Mouse (Mus musculus): ENCODE measurements around the gene Epha1. TPM values are rescaled to one million over a fixed set of nuclear protein-coding genes. Genes with fewer than 3 reads are reported as not detected.

Gene Epha1
- polyA plus RNA-seq (2014; fragmentation: Nextera tagmentation; extraction: Ambion mirVana), result 3.8 and 4.3 TPM in 2 replicates

DNA sequence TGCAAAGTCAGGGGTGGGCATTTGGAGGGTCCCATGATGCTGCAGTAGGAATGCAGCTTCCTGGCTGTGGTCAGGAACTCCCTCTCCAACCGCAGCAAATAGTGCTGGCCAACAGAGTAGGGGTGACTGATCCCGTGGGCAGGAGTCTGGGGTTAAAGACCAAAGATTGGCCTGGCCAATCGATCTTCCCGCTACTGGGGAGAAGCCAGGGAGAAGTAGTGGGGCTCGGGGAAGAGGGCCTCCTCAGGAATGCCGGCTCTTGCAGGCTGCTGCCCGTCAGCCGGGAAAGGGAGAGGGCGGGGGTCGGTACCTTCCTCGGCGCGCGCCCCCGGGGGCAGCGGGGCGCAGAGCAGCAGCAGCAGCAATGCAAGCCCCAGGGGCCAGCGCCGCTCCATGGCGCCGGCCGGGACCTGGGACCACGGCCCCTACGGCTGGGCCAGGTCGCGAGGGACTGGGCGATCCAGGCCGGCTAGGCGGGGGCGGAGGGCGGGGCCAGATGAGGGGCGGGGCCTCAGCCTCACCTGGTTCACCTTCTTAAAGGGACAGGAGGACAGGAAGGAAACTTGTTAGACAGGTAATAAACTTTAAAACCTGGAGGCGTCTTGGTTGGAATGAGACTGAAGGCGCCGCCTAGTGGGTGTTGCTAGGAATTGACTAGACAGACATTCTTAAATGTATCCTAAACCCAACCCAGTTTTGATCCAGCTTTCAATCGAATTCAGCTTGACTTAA, at the start of gene Epha1:
Gene Epha1 (minus strand): TSS at position 453 of the 732 bp plus-strand sequence.
- no peaks in the 10 kb centered on the region for H3K9me3 ChIP-seq (ENCODE audit: control insufficient read depth, low read length)
- 3% methylated on average over 23 of the region's 36 CpGs for WGBS
- DNase-seq (ENCODE audit: low spot score), result peak; percentile 89
- H3K27me3 ChIP-seq (replicated peaks; ENCODE audit: control insufficient read depth, insufficient read depth, low read length), result no peaks in the 10 kb centered on the region
- ATAC-seq (ENCODE audit: low read depth), result peak; percentile 82
- H3K4me3 ChIP-seq (ENCODE audit: low read depth, low read length), result peak within 1 kb of the TSS; percentile 61
- H3K27ac ChIP-seq (replicated peaks; ENCODE audit: low read depth, low read length), result peak within 1 kb of the TSS; percentile 15; the same call in 1 of the 2 replicates
- peak within 1 kb of the TSS; percentile 97 for H3K4me2 ChIP-seq (ENCODE audit: low read depth, low read length)
- H3K9ac ChIP-seq (ENCODE audit: low read depth, low read length), result peak within 1 kb of the TSS; percentile 69
- peaks cover 21% of the 10 kb centered on the region for H3K4me1 ChIP-seq (ENCODE audit: control insufficient read depth, insufficient read depth, low read length)
- H3K36me3 ChIP-seq (ENCODE audit: control insufficient read depth, insufficient read depth, low read length), result no peaks in the 10 kb centered on the region

DNA sequence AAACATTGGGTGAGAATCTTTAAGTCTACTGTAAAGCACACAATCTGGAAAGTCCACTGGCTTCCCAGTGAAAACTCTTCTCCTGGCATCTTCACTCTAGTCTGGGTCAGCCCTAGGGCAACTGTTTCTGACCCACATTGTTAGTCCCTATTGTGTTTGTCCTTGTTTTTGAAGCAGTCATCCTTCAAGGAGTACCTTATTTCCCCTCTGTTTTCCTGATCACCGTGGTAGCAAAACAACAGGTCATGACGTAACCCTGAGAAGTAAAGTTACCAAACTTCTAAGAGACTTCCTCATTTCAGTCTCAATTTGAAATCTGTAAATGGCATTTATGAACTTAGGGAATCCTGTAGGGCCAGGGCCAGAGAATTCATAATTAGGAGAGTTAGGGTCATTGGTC, 48.4 kb upstream of the Epha1 start:
- Histone ChIP-seq H3K9me3 (ENCODE audit: control insufficient read depth, low read length) (no peaks in the 10 kb centered on the region), H3K9ac (ENCODE audit: low read depth, low read length) (no peak overlapping the region), H3K27me3 (replicated peaks; ENCODE audit: control insufficient read depth, insufficient read depth, low read length) (no peaks in the 10 kb centered on the region), H3K27ac (replicated peaks; ENCODE audit: low read depth, low read length) (no peak overlapping the region), H3K36me3 (ENCODE audit: control insufficient read depth, insufficient read depth, low read length) (no peaks in the 10 kb centered on the region), H3K4me2 (ENCODE audit: low read depth, low read length) (no peak overlapping the region), H3K4me3 (ENCODE audit: low read depth, low read length) (no peak overlapping the region), H3K4me1 (ENCODE audit: control insufficient read depth, insufficient read depth, low read length) (no peaks in the 10 kb centered on the region)
- 63% methylated on average over 2 of the region's 2 CpGs for WGBS
- DNase-seq (ENCODE audit: low spot score), result no peak
- no peak for ATAC-seq (ENCODE audit: low read depth)

DNA sequence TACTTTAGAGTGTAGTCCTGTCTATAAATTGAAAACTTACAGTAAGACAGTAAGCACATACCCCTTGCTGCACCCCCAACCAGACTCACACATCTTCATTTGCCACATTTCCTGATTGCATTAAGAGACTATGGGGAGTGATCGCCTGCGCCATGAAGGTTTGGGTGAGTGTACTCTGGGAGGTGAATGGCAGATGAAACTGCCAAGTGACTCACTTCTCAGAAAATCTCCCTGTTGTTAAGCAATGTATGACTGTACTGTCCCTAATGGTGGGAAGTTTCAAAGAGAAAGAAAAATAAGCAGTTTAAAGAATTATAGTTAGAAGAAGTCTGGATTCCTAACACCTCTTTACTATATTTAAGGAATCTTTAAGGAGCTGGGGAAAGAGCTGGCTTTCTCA, 46.4 kb upstream of the Epha1 start:
- H3K4me3 ChIP-seq (ENCODE audit: low read depth, low read length), result no peak overlapping the region
- no peaks in the 10 kb centered on the region for H3K36me3 ChIP-seq (ENCODE audit: control insufficient read depth, insufficient read depth, low read length)
- no peak overlapping the region for H3K27ac ChIP-seq (replicated peaks; ENCODE audit: low read depth, low read length)
- no peaks in the 10 kb centered on the region for H3K9me3 ChIP-seq (ENCODE audit: control insufficient read depth, low read length)
- WGBS, result 83% methylated on average over 2 of the region's 2 CpGs
- no peak overlapping the region for H3K9ac ChIP-seq (ENCODE audit: low read depth, low read length)
- no peak overlapping the region for H3K4me2 ChIP-seq (ENCODE audit: low read depth, low read length)
- ATAC-seq (ENCODE audit: low read depth) (no peak), DNase-seq (ENCODE audit: low spot score) (no peak)
- no peaks in the 10 kb centered on the region for H3K4me1 ChIP-seq (ENCODE audit: control insufficient read depth, insufficient read depth, low read length)
- H3K27me3 ChIP-seq (replicated peaks; ENCODE audit: control insufficient read depth, insufficient read depth, low read length), result no peaks in the 10 kb centered on the region

GRCm38 (mm10) chr6:42405134-42405533, 32.1 kb upstream of the Epha1 start, which contains the start of gene Tas2r135:
Tas2r135 (plus strand) TSS chr6:42405434.
- no peak within 1 kb of the TSS for H3K9ac ChIP-seq (ENCODE audit: low read depth, low read length)
- H3K4me2 ChIP-seq (ENCODE audit: low read depth, low read length), result no peak within 1 kb of the TSS
- no peak within 1 kb of the TSS for H3K27ac ChIP-seq (replicated peaks; ENCODE audit: low read depth, low read length)
- 84% methylated on average over 2 of the region's 2 CpGs for WGBS
- no peak within 1 kb of the TSS for H3K4me3 ChIP-seq (ENCODE audit: low read depth, low read length)
- H3K9me3 ChIP-seq (ENCODE audit: control insufficient read depth, low read length), result no peaks in the 10 kb centered on the region
- H3K4me1 ChIP-seq (ENCODE audit: control insufficient read depth, insufficient read depth, low read length), result no peaks in the 10 kb centered on the region
- ATAC-seq (ENCODE audit: low read depth) (no peak), DNase-seq (ENCODE audit: low spot score) (no peak)
- H3K36me3 ChIP-seq (ENCODE audit: control insufficient read depth, insufficient read depth, low read length), result no peaks in the 10 kb centered on the region
- H3K27me3 ChIP-seq (replicated peaks; ENCODE audit: control insufficient read depth, insufficient read depth, low read length), result no peaks in the 10 kb centered on the region

DNA sequence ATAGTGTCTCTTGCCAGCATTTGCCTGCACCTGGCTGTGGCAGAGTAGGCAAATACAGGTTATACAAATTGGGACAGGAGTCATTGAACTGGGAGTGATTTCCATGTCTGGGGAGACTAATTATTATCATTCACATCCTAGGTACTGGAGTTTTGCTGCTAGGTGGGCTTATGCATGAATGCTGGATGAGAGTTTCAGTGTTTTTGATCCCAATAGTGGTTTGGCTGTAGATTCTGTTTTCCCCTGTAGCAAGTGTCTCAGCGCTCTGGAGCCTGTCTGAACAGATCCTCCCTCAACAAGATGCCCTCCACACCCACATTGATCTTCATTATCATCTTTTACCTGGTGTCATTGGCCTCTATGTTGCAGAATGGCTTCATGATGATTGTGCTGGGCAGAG, 26.9 kb upstream of the Epha1 start, which contains the start of gene Tas2r143:
Gene Tas2r143 (plus strand): TSS at position 301 of the 400 bp plus-strand sequence.
- H3K9ac ChIP-seq (ENCODE audit: low read depth, low read length), result no peak within 1 kb of the TSS
- ATAC-seq (ENCODE audit: low read depth) (no peak), DNase-seq (ENCODE audit: low spot score) (no peak)
- no peak within 1 kb of the TSS for H3K4me2 ChIP-seq (ENCODE audit: low read depth, low read length)
- no peaks in the 10 kb centered on the region for H3K9me3 ChIP-seq (ENCODE audit: control insufficient read depth, low read length)
- 0 out of 2 replicates have a peak, but pooled peaks cover 4% of the 10 kb centered on the region for H3K4me1 ChIP-seq (ENCODE audit: control insufficient read depth, insufficient read depth, low read length)
- H3K36me3 ChIP-seq (ENCODE audit: control insufficient read depth, insufficient read depth, low read length), result no peaks in the 10 kb centered on the region
- no peaks in the 10 kb centered on the region for H3K27me3 ChIP-seq (replicated peaks; ENCODE audit: control insufficient read depth, insufficient read depth, low read length)
- no peak within 1 kb of the TSS for H3K4me3 ChIP-seq (ENCODE audit: low read depth, low read length)
- WGBS, result 81% methylated on average over 1 of the region's 1 CpGs
- H3K27ac ChIP-seq (replicated peaks; ENCODE audit: low read depth, low read length), result no peak within 1 kb of the TSS

DNA sequence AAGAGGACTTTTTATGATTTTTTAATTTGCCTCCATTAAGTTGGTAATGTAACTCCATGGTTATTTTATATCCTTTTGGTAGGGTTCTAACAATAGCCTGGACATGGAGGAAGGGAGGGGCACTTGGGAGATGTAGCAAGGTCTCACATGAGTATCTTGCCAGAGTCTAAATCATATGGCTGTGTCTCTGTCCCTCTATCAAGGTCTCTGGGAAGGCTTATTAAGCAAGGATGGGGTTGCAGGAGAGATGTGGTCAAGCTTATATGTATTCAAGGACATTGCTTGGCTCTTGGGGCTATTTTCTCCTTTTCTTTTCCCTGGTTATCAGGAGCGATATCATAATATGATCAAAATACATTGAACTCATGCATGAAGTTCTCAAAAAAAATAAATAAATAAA, 25.9 kb upstream of the Epha1 start:
- Histone ChIP-seq H3K27ac (replicated peaks; ENCODE audit: low read depth, low read length) (no peak overlapping the region), H3K9ac (ENCODE audit: low read depth, low read length) (no peak overlapping the region), H3K27me3 (replicated peaks; ENCODE audit: control insufficient read depth, insufficient read depth, low read length) (no peaks in the 10 kb centered on the region), H3K4me3 (ENCODE audit: low read depth, low read length) (no peak overlapping the region), H3K4me2 (ENCODE audit: low read depth, low read length) (no peak overlapping the region), H3K9me3 (ENCODE audit: control insufficient read depth, low read length) (no peaks in the 10 kb centered on the region), H3K4me1 (ENCODE audit: control insufficient read depth, insufficient read depth, low read length) (0 out of 2 replicates have a peak, but pooled peaks cover 4% of the 10 kb centered on the region), H3K36me3 (ENCODE audit: control insufficient read depth, insufficient read depth, low read length) (no peaks in the 10 kb centered on the region)
- ATAC-seq (ENCODE audit: low read depth), result no peak
- 93% methylated on average over 1 of the region's 1 CpGs for WGBS
- DNase-seq (ENCODE audit: low spot score), result no peak

GRCm38 (mm10) chr6:42398285-42398684, 25.2 kb upstream of the Epha1 start:
- Histone ChIP-seq H3K9ac (ENCODE audit: low read depth, low read length) (no peak overlapping the region), H3K4me3 (ENCODE audit: low read depth, low read length) (no peak overlapping the region), H3K4me1 (ENCODE audit: control insufficient read depth, insufficient read depth, low read length) (0 out of 2 replicates have a peak, but pooled peaks cover 4% of the 10 kb centered on the region), H3K27me3 (replicated peaks; ENCODE audit: control insufficient read depth, insufficient read depth, low read length) (no peaks in the 10 kb centered on the region), H3K4me2 (ENCODE audit: low read depth, low read length) (no peak overlapping the region), H3K27ac (replicated peaks; ENCODE audit: low read depth, low read length) (no peak overlapping the region), H3K36me3 (ENCODE audit: control insufficient read depth, insufficient read depth, low read length) (no peaks in the 10 kb centered on the region), H3K9me3 (ENCODE audit: control insufficient read depth, low read length) (no peaks in the 10 kb centered on the region)
- no peak for DNase-seq (ENCODE audit: low spot score)
- no peak for ATAC-seq (ENCODE audit: low read depth)
- whole genome bisulfite sequencing, result 90% methylated on average over 3 of the region's 3 CpGs

DNA sequence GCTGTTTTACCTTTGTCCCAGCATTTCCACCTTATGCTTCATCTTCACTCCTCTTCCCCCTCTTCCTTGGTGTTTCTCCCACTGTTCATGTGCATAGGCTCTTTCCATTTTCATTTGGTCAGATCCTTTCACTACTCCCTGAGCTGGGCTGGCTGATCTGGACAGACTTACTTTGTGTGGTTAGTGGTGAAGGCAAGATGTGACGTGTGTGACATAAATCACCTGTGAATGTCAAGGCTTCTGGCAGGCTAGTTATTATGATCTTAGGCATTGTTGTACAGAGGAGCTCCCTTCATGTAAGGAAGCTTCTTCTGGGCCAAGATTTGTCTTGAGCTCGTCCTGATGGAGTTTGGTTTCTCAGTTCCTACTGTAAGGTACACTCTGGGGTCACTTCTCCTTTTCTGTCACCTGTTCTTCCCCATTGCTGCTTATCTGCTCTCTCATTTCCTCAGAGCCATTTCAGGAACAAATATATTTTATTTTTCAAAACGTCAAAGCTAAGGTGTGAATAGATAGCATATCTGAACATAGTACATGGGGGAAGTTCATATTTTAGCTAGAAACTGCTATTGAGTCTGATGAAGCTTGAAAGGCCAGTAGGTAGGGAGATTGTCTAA, 24.1 kb upstream of the Epha1 start:
- no peaks in the 10 kb centered on the region for H3K9me3 ChIP-seq (ENCODE audit: control insufficient read depth, low read length)
- no peak for DNase-seq (ENCODE audit: low spot score)
- H3K36me3 ChIP-seq (ENCODE audit: control insufficient read depth, insufficient read depth, low read length), result no peaks in the 10 kb centered on the region
- 0 out of 2 replicates have a peak, but pooled peaks cover 4% of the 10 kb centered on the region for H3K4me1 ChIP-seq (ENCODE audit: control insufficient read depth, insufficient read depth, low read length)
- 80% methylated on average over 3 of the region's 3 CpGs for WGBS
- no peak overlapping the region for H3K9ac ChIP-seq (ENCODE audit: low read depth, low read length)
- no peaks in the 10 kb centered on the region for H3K27me3 ChIP-seq (replicated peaks; ENCODE audit: control insufficient read depth, insufficient read depth, low read length)
- no peak for ATAC-seq (ENCODE audit: low read depth)
- H3K4me2 ChIP-seq (ENCODE audit: low read depth, low read length), result no peak overlapping the region
- no peak overlapping the region for H3K4me3 ChIP-seq (ENCODE audit: low read depth, low read length)
- no peak overlapping the region for H3K27ac ChIP-seq (replicated peaks; ENCODE audit: low read depth, low read length)

Data from embryonic facial prominence, embryonic 14.5 days (tissue).